Mouse (Mus musculus): Measurements from ENCODE around the gene Tmem160. TPM values are rescaled to one million over a fixed set of nuclear protein-coding genes. Genes with fewer than 3 reads are reported as not detected.
A peak's percentile ranks its signal among the peaks of the same experiment; 100 is the strongest.

The Tmem160 gene
- total RNA-seq (2022), result 10 to 100 TPM; 55.2 to 93.9 (median 72.1) TPM

- DNase-seq, result peak; percentile 90
Observed at GRCm38 (mm10) chr7:16452587-16453073, at the start of gene Tmem160. Gene Tmem160, plus strand, starts transcription at chr7:16452779.

- DNase-seq, result no peak
Observed at GRCm38 (mm10) chr7:16402968-16403948, 49.3 kb upstream of the Tmem160 start.

DNA sequence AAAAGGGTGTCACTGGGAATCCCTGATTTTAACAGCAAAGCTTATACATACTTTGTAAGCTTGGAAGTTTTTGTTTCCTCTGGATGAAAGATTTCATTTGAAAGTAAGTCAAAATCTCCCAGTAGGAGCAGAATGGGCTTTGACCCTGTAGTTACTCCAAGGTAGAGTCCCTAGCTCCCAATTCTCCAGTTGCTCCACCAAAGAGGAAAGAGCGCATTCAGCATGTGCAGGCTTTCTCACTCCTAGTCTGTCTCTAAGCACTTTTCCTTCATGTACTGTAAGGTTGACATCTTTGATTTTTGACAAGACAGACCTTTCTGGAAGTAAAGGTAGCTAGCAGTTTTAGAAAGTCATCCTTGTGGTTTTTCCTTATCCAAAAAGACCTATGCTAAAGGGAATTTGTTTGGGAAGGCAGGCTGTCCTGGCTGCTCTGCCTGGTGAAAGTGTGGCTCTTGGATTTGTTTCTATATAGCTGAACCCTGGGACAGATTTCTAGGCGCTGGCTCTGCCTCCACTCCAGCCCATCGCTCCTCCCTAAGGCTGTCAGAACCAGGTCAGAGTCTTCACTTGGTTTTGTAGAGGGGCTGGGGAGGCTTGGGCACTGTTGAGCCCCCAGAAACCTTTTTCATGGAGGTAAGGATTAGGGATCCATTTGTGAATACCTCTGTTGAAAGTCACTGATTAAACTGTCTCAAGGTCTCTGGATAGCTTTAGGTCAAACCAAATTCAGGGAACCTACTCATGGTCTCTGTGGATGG lies 48.1 kb upstream of the Tmem160 start:
- DNase-seq, result no peak

DNA sequence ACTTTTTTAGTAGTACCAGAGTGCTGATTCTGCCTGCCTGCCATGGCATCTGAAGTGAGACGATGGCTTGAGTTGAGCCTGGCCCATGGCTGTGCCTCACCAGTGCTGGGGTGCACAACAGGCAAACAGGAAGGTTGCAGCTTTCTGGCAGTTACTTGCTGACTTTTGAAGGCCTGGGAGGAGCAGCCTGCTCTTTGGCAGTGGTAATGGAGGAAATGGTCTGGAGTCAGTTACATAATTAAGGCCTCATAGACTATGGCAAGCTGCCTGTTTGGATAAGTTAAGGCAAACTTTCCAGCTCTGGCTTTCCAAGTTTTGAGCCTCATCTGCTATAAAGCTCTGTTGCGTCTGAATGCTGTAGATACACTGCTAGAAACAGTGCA lies 47.5 kb upstream of the Tmem160 start:
- peak; percentile 59 for DNase-seq

DNA sequence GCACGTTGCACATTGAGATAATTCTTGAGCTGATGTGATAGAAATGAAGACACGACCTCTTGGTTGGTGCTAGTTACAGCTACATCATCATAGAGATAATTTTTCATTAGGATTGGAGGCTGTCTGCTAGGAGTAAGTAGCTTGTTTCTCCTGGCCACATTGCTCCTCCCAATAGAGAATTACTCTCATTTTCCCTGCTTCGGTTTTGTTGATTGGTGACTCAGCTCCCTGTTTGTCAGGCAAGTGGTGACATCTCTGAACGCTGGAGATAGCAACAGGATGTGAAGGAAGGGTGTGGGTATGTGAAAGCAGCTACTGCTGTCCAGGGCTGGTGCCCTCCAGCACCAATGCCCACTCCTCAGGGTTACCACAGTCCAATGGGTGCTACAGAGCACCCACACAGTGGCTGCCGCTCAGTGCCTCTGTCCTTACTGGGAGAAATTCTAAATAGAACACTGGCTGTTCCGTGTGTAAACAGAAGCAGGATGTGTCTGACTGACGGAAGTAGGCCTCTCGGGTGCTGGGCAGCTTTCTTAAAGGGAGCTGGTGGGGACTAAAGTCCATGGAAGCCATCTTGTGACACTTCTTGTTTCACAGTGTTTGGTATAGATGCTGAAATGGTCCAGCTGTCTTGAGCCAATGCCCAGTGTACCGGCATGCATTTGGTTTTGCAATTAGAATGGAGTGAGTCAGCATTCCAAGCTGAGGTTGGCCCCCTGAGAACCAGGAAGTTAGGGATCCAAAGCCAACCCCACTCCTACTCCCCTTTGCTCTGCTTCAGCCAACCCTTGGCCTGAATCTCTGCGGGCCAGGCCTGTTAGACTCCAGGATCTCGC lies 46.8 kb upstream of the Tmem160 start:
- peak; percentile 66 for DNase-seq

GRCm38 (mm10) chr7:16406978-16407377 lies 45.6 kb upstream of the Tmem160 start:
- no peak for DNase-seq

DNA sequence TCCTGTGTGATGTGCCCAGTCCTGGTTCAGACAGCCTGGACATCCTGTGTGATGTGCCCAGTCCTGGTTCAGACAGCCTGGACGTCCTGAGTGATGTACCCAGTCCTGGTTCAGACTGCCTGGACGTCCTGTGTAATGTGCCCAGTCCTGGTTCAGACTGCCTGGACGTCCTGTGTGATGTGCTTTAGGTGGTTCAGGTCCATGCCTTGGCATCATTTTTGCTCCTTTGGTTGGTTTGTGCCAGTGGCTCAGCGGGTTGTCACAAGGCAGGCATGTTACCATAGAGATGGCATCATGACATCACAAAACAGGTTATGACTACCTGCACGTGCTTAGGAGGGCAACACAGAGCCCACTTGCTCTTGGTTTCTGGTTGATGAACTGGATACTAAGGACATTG lies 41.5 kb upstream of the Tmem160 start:
- DNase-seq, result no peak

- DNase-seq, result no peak
Observed at GRCm38 (mm10) chr7:16412220-16412896, 40.2 kb upstream of the Tmem160 start.

DNA sequence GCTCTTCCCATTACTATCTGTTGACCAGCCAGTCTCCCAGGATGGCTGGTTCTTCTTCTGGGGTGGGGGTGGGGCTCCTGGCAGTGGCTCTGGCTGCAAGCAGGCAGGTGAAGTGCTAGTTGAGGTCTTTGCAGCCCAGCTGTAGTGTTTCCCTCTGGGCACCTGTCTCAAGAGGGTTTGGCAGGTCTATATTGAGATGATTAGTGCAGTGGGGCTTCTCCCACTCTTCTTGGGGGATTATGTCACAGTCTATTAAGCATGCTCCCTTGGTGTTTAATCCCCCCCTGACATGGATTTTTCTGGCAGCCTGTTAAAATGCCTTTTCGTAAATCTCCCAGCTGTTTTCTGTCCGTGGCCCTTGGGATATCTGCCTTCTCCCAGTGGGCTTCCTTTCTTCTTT lies 39.6 kb upstream of the Tmem160 start:
- DNase-seq, result no peak

GRCm38 (mm10) chr7:16415426-16415825 lies 37.2 kb upstream of the Tmem160 start:
- no peak for DNase-seq

- DNase-seq, result no peak
Observed at GRCm38 (mm10) chr7:16417141-16417771, 35.3 kb upstream of the Tmem160 start.

DNA sequence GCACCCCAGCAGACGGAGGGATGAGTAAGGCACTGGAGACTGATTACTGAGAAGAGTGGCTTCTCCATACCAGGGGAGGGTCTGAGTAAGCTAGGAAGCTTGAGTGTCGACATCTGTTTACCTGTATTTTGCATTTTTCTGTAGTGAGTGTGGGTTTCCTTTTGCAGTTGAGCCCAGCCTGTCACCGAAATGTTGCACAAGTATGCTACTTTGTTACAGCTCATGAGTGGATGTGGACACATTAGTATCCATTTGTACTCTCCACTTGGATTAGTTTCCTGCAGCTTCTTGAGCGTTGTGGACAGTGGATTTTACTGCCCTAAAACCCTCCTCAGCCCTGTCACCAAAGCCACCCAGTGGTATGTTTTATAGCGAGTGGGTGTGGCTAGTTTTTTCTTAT lies 33.9 kb upstream of the Tmem160 start:
- DNase-seq, result no peak

DNA sequence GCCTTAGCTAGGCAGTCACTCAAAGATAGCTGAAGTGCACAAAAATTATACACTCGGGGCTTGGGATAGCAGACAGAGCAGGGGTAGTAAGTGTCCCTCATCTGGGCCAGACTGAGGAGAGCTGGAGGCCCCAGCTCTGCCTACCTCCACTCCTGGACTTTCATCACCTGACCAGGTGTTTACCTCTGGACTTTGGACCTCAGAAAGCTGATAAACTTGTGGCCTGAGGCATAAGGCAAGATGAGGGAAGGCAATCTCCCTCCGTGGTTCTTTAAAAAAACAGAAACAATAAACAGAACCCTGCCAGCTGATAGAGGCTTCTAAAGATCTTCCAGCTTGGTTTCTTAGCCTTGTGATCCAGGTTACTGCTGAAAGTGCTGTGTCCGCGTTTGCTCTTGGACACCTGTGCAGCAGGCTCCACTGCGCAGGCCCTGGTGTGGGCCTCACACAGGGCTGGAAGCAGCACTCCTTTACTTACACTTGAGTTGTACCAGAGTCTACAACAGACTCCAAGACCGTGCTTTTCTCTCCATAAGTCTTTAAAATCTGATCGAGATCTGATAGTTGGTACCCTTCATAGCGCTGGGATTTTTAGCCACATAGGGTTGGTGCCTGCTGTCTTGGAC lies 32.0 kb upstream of the Tmem160 start:
- DNase-seq, result no peak

DNA sequence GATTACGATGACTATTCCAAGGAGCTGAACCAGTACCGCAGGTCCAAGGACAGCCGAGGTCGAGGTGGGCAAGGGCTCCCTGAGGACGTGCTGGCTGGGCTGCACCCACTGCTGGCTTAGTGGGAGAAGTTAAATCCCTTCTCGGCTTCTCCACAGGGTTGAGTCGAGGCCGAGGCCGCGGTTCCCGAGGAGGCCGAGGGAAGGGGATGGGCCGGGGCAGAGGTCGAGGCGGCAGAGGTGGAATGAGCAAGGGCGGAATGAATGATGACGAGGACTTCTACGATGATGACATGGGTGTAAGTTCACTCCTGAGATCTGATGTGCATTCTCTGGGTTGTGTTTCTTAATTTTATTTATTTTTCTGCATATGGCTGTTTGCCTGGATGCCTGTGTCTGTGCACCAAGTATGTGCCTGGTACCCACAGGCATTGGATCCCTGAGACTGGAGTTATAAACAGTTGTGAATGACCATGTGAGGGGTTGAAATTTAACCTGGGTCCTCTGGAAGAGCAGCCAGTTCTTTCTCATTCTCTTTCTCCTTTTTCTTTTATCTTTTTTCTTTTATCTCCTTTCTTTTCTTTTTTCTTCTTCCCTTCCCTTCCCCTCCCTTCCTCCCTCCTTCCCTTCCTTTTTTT lies 30.2 kb upstream of the Tmem160 start:
- DNase-seq, result no peak

DNA sequence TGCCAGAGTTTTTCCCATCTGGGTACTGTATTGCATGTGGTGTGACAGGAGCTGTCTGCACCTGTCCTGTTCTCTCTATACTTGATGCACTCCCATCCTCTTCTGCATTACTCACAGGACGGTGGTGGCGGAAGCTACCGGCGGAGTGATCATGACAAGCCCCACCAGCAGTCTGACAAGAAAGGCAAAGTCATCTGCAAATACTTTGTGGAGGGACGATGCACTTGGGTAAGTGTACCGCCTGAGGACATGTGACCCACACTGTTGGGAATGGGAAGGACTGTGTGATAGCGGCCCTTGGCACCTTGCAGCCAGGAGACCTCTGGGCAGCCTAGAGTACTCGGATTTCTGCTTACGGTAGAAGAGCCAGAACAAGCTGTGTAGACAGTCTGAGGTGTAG lies 28.8 kb upstream of the Tmem160 start:
- DNase-seq, result no peak

GRCm38 (mm10) chr7:16425721-16426120 lies 26.9 kb upstream of the Tmem160 start:
- DNase-seq, result no peak

GRCm38 (mm10) chr7:16426129-16426729 lies 26.4 kb upstream of the Tmem160 start:
- peak; percentile 55 for DNase-seq

GRCm38 (mm10) chr7:16433352-16433971 lies 19.1 kb upstream of the Tmem160 start:
- no peak for DNase-seq

GRCm38 (mm10) chr7:16435088-16435487 lies 17.5 kb upstream of the Tmem160 start:
- no peak for DNase-seq
